Mouse (Mus musculus): Measurements from ENCODE around the gene Rab40b. TPM values are rescaled to one million over a fixed set of nuclear protein-coding genes. Genes with fewer than 3 reads are reported as not detected.

The Rab40b gene
- total and polyA plus RNA-seq, 3 experiments = 0.39 TPM; not detected in 2

DNA sequence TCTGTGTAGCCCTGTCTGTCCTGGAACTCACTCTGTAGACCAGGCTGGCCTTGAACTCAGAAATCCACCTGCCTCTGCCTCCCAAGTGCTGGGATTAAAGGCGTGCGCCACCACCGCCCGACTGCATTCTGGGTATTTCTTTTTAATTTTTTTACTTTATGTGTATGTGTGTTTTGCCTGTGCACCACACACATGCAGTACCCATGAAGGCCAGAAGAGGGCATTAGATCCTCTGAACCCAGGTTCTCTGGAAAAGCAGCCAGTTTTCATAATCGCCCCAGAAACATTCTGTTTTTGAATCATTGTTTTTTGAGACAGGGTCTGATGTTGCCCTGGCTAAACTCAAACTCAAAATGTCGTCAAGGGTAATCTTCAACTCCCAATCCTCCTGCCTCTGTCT lies 18.4 kb downstream of the Rab40b start:
- H3K27ac ChIP-seq (ENCODE audit: control insufficient read depth, low read depth, low read length) = peak overlapping the region; percentile 24; the same call in 1 of the 2 replicates
- DNase-seq (ENCODE audit: low read depth, low spot score) = peak; percentile 86
- peaks cover 0 to 5% of the 10 kb centered on the region in 2 experiments; a peak in 2 of 4 replicates for H3K36me3 ChIP-seq (ENCODE audit: control insufficient read depth in 1 of 2, insufficient read depth in 2 of 2, low read length in 2 of 2)
- H3K79me2 ChIP-seq (ENCODE audit: control insufficient read depth, insufficient read depth, low read length, poor library complexity) = no peaks in the 10 kb centered on the region
- no peak overlapping the region for H3K4me3 ChIP-seq (ENCODE audit: control insufficient read depth in 1 of 2, insufficient read depth in 1 of 2, low read depth in 2 of 2, low read length in 2 of 2)
- H3K4me1 ChIP-seq (ENCODE audit: control insufficient read depth in 1 of 2, insufficient read depth in 2 of 2, low read length in 2 of 2) = peaks cover 10 to 11% of the 10 kb centered on the region in 2 experiments
- no peaks in the 10 kb centered on the region for H3K27me3 ChIP-seq (ENCODE audit: control insufficient read depth in 1 of 2, insufficient read depth in 2 of 2, low read length in 2 of 2)
- H3K9me3 ChIP-seq (replicated peaks; ENCODE audit: insufficient read depth, low read length) = no peaks in the 10 kb centered on the region
- no peak overlapping the region for H3K9ac ChIP-seq (ENCODE audit: control insufficient read depth, low read depth, low read length, poor library complexity, severe bottlenecking)
- 0 out of 2 replicates have a peak, but pooled peaks have one; percentile 25 for TF ChIP-seq SIN3A (IDR thresholded peaks at IDR 0.05; ENCODE audit: low read length)
- TF ChIP-seq GABPA (IDR thresholded peaks at IDR 0.05; ENCODE audit: low read depth, low read length) = no peak
- TF ChIP-seq HCFC1 (IDR thresholded peaks at IDR 0.05; ENCODE audit: low read depth, low read length) = no peak
- TF ChIP-seq TBP (IDR thresholded peaks at IDR 0.05; ENCODE audit: low read depth, low read length) = peak; percentile 46; the same call in 1 of the 2 replicates
- no peak for TF ChIP-seq TAL1 (IDR thresholded peaks at IDR 0.05; ENCODE audit: low read length)
- no peak for TF ChIP-seq NELFE (IDR thresholded peaks at IDR 0.05; ENCODE audit: low read depth, low read length)
- TF ChIP-seq TCF12 (IDR thresholded peaks at IDR 0.05; ENCODE audit: low read depth, low read length) = no peak
- no peak for TF ChIP-seq POLR2A (IDR thresholded peaks at IDR 0.05; ENCODE audit: control insufficient read depth in 1 of 2, insufficient read depth in 1 of 2, low read depth in 1 of 2, low read length in 2 of 2, poor library complexity in 1 of 2)
- no peak for TF ChIP-seq POLR2AphosphoS5 (IDR thresholded peaks at IDR 0.05; ENCODE audit: borderline replicate concordance, low read depth, low read length)
- TF ChIP-seq ZC3H11A (IDR thresholded peaks at IDR 0.05; ENCODE audit: low read depth, low read length) = peak; percentile 72
- TF ChIP-seq MEF2A (IDR thresholded peaks at IDR 0.05; ENCODE audit: extremely low read depth, insufficient replicate concordance, low read depth, low read length, poor library complexity, severe bottlenecking) = no peak
- TF ChIP-seq UBTF (IDR thresholded peaks at IDR 0.05; ENCODE audit: borderline replicate concordance, insufficient read depth, low read depth, low read length) = no peak
- peak; percentile 71 to 77 (median 71) for TF ChIP-seq CTCF (IDR thresholded peaks at IDR 0.05 in 2 of 3, conservative IDR thresholded peaks at IDR 0.05 in 1 of 3; ENCODE audit: control insufficient read depth in 1 of 3, insufficient read depth in 1 of 3, low read depth in 2 of 3, low read length in 3 of 3, poor library complexity in 1 of 3, severe bottlenecking in 1 of 3)
- TF ChIP-seq EP300 (IDR thresholded peaks at IDR 0.05; ENCODE audit: low read depth in 1 of 2, low read length in 2 of 2) = no peak
- no peak for TF ChIP-seq ZKSCAN1 (IDR thresholded peaks at IDR 0.05; ENCODE audit: low read depth, low read length)
- TF ChIP-seq MYC (IDR thresholded peaks at IDR 0.05; ENCODE audit: low read depth, low read length) = 0 out of 2 replicates have a peak, but pooled peaks have one; percentile 14
- no peak for TF ChIP-seq USF2 (IDR thresholded peaks at IDR 0.05; ENCODE audit: borderline replicate concordance in 1 of 2, insufficient read depth in 1 of 2, low read depth in 1 of 2, low read length in 2 of 2)
- no peak for TF ChIP-seq MYB (IDR thresholded peaks at IDR 0.05; ENCODE audit: low read depth, low read length)
- no peak for TF ChIP-seq ZMIZ1 (IDR thresholded peaks at IDR 0.05; ENCODE audit: low read depth, low read length)
- no peak for TF ChIP-seq ETS1 (IDR thresholded peaks at IDR 0.05; ENCODE audit: low read depth, low read length)
- no peak for TF ChIP-seq CHD2 (IDR thresholded peaks at IDR 0.05; ENCODE audit: low read length)
- TF ChIP-seq KAT2A (conservative IDR thresholded peaks at IDR 0.05; ENCODE audit: low read depth, low read length) = no peak
- no peak for TF ChIP-seq POLR2AphosphoS2 (IDR thresholded peaks at IDR 0.05; ENCODE audit: low read length)
- TF ChIP-seq RAD21 (IDR thresholded peaks at IDR 0.05; ENCODE audit: low read depth, low read length) = peak; percentile 62
- TF ChIP-seq ZNF384 (IDR thresholded peaks at IDR 0.05; ENCODE audit: low read depth, low read length) = peak; percentile 83
- no peak for TF ChIP-seq BHLHE40 (IDR thresholded peaks at IDR 0.05; ENCODE audit: borderline replicate concordance, low read depth, low read length)
- TF ChIP-seq MXI1 (IDR thresholded peaks at IDR 0.05; ENCODE audit: low read depth, low read length) = no peak
- no peak for TF ChIP-seq JUND (IDR thresholded peaks at IDR 0.05; ENCODE audit: low read depth, low read length)
- TF ChIP-seq CHD1 (IDR thresholded peaks at IDR 0.05; ENCODE audit: low read depth, low read length) = no peak
- no peak for TF ChIP-seq RCOR1 (IDR thresholded peaks at IDR 0.05; ENCODE audit: low read depth, low read length)
- no peak for TF ChIP-seq MAZ (IDR thresholded peaks at IDR 0.05; ENCODE audit: low read depth, low read length)
- TF ChIP-seq ELF1 (IDR thresholded peaks at IDR 0.05; ENCODE audit: low read depth, low read length) = no peak
- TF ChIP-seq USF1 (IDR thresholded peaks at IDR 0.05; ENCODE audit: low read depth, low read length) = no peak
- TF ChIP-seq GATA1 (IDR thresholded peaks at IDR 0.05; ENCODE audit: low read depth, low read length) = no peak
- TF ChIP-seq MAFK (IDR thresholded peaks at IDR 0.05; ENCODE audit: borderline replicate concordance, low read depth, low read length) = no peak
- TF ChIP-seq NRF1 (IDR thresholded peaks at IDR 0.05; ENCODE audit: insufficient read depth, low read depth, low read length, poor library complexity, severe bottlenecking) = no peak
- peak; percentile 72 for TF ChIP-seq SMC3 (IDR thresholded peaks at IDR 0.05; ENCODE audit: low read depth, low read length)
- TF ChIP-seq MAX (IDR thresholded peaks at IDR 0.05; ENCODE audit: low read length) = no peak
